Mouse (Mus musculus) embryo, embryonic 10.5 days (tissue): ENCODE data around the gene Serpine1.
A peak's percentile ranks its signal among the peaks of the same experiment; 100 is the strongest.

ENCODE experiments used
- DNase-seq: peaks from one replicate; pipeline ENCODE4 v3.0.0-alpha.2; 2015; ENCODE audit warnings: low spot score

The Serpine1 gene

GRCm38 (mm10) chr5:137095135-137095534 lies 23.1 kb upstream of the Serpine1 start:
- DNase-seq, result no peak

GRCm38 (mm10) chr5:137093720-137094119 lies 21.7 kb upstream of the Serpine1 start:
- DNase-seq, result no peak

GRCm38 (mm10) chr5:137091560-137091959 lies 19.5 kb upstream of the Serpine1 start:
- DNase-seq, result no peak

GRCm38 (mm10) chr5:137090870-137091269 lies 18.8 kb upstream of the Serpine1 start:
- DNase-seq, result no peak

- no peak for DNase-seq
Observed at GRCm38 (mm10) chr5:137087410-137087809, 15.3 kb upstream of the Serpine1 start.

GRCm38 (mm10) chr5:137085731-137086130 lies 13.7 kb upstream of the Serpine1 start:
- DNase-seq, result no peak

- DNase-seq, result no peak
Observed at GRCm38 (mm10) chr5:137085021-137085420, 13.0 kb upstream of the Serpine1 start.

- DNase-seq, result no peak
Observed at GRCm38 (mm10) chr5:137083051-137083450, 11.0 kb upstream of the Serpine1 start.

- peak; percentile 39 for DNase-seq
Observed at GRCm38 (mm10) chr5:137079849-137080248, 7.8 kb upstream of the Serpine1 start.

- DNase-seq, result peak; percentile 23
Observed at GRCm38 (mm10) chr5:137078616-137079015, 6.5 kb upstream of the Serpine1 start.

- no peak for DNase-seq
Observed at GRCm38 (mm10) chr5:137078041-137078440, 6.0 kb upstream of the Serpine1 start.

- DNase-seq, result no peak
Observed at GRCm38 (mm10) chr5:137077187-137077586, 5.1 kb upstream of the Serpine1 start.

GRCm38 (mm10) chr5:137076191-137076930 lies 4.3 kb upstream of the Serpine1 start:
- peak; percentile 29 for DNase-seq

GRCm38 (mm10) chr5:137075726-137076125 lies 3.7 kb upstream of the Serpine1 start:
- DNase-seq, result no peak

GRCm38 (mm10) chr5:137074191-137074651 lies 2.2 kb upstream of the Serpine1 start:
- DNase-seq, result no peak

GRCm38 (mm10) chr5:137073141-137073540 lies 1.1 kb upstream of the Serpine1 start:
- no peak for DNase-seq

- DNase-seq, result no peak
Observed at GRCm38 (mm10) chr5:137070881-137071605, 1.0 kb downstream of the Serpine1 start.

GRCm38 (mm10) chr5:137068711-137069110 lies 3.4 kb downstream of the Serpine1 start:
- DNase-seq, result no peak

- no peak for DNase-seq
Observed at GRCm38 (mm10) chr5:137065923-137066322, 6.1 kb downstream of the Serpine1 start.

- no peak for DNase-seq
Observed at GRCm38 (mm10) chr5:137065454-137065853, 6.6 kb downstream of the Serpine1 start.

GRCm38 (mm10) chr5:137062601-137063000 lies 9.5 kb downstream of the Serpine1 start:
- DNase-seq, result no peak

GRCm38 (mm10) chr5:137061809-137062481 lies 10.1 kb downstream of the Serpine1 start:
- peak; percentile 34 for DNase-seq

- DNase-seq, result no peak
Observed at GRCm38 (mm10) chr5:137054873-137055272, 17.2 kb downstream of the Serpine1 start.
